Mouse (Mus musculus): ENCODE data around the gene Ints6. TPM values are rescaled to one million over a fixed set of nuclear protein-coding genes. Genes with fewer than 3 reads are reported as not detected.

Ints6 gene
- 29.4 and 35.2 TPM in 2 replicates for polyA plus RNA-seq (2014; fragmentation: Nextera tagmentation; extraction: Ambion mirVana)

GRCm38 (mm10) chr14:62761036-62761881 lies at the start of gene Ints6:
Ints6 (minus strand) TSS chr14:62761169.
- no peaks in the 10 kb centered on the region for H3K9me3 ChIP-seq (ENCODE audit: low read depth, low read length)
- H3K4me2 ChIP-seq = peak within 1 kb of the TSS; percentile 86
- H3K27ac ChIP-seq (ENCODE audit: low read depth) = peak within 1 kb of the TSS; percentile 99
- H3K27me3 ChIP-seq (ENCODE audit: insufficient read depth, low read length) = no peaks in the 10 kb centered on the region
- TF ChIP-seq CTCF (IDR thresholded peaks at IDR 0.05; ENCODE audit: low read depth) = no peak
- ATAC-seq (ENCODE audit: insufficient read depth) (peak; percentile 95), DNase-seq (peak; percentile 99)
- H3K4me3 ChIP-seq (ENCODE audit: low read depth, low read length) = peak within 1 kb of the TSS; percentile 95
- no peaks in the 10 kb centered on the region for H3K4me1 ChIP-seq (ENCODE audit: insufficient read depth)
- H3K9ac ChIP-seq = peak within 1 kb of the TSS; percentile 98
- WGBS = under 1% methylated on average over 72 of the region's 72 CpGs
- H3K36me3 ChIP-seq (ENCODE audit: insufficient read depth) = peaks cover 16% of the 10 kb centered on the region

GRCm38 (mm10) chr14:62808661-62809523 lies 47.9 kb upstream of the Ints6 start:
- H3K4me1 ChIP-seq (ENCODE audit: insufficient read depth) = no peaks in the 10 kb centered on the region
- H3K4me3 ChIP-seq (ENCODE audit: low read depth, low read length) = no peak overlapping the region
- H3K36me3 ChIP-seq (ENCODE audit: insufficient read depth) = no peaks in the 10 kb centered on the region
- ATAC-seq (ENCODE audit: insufficient read depth) (no peak), DNase-seq (no peak)
- no peak for TF ChIP-seq CTCF (IDR thresholded peaks at IDR 0.05; ENCODE audit: low read depth)
- H3K9ac ChIP-seq = no peak overlapping the region
- no peak overlapping the region for H3K4me2 ChIP-seq
- no peaks in the 10 kb centered on the region for H3K9me3 ChIP-seq (ENCODE audit: low read depth, low read length)
- WGBS = 39% methylated on average over 7 of the region's 7 CpGs
- no peak overlapping the region for H3K27ac ChIP-seq (ENCODE audit: low read depth)
- H3K27me3 ChIP-seq (ENCODE audit: insufficient read depth, low read length) = no peaks in the 10 kb centered on the region

DNA sequence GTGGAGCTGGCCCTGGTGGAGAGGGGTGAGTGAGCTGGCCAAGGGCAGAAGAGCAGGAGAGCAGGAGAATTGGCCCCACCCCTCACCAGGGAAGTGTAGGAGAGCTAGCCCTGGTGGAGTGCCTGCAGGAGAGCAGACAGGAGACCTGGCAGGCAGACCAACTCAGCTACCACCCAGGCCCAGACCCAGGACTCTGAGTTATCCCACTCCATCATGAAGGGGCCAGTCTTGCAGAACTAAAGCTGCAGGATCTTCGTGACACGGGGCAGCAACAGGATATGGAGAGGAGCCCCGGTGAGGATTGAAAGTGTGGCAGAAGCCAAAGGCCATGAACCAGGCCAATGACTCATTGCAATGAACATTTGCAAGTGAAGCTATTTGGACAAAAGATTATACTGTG lies 46.0 kb upstream of the Ints6 start:
- no peaks in the 10 kb centered on the region for H3K27me3 ChIP-seq (ENCODE audit: insufficient read depth, low read length)
- no peaks in the 10 kb centered on the region for H3K36me3 ChIP-seq (ENCODE audit: insufficient read depth)
- no peak overlapping the region for H3K27ac ChIP-seq (ENCODE audit: low read depth)
- no peak overlapping the region for H3K4me3 ChIP-seq (ENCODE audit: low read depth, low read length)
- ATAC-seq (ENCODE audit: insufficient read depth) (no peak), DNase-seq (no peak)
- H3K9me3 ChIP-seq (ENCODE audit: low read depth, low read length) = no peaks in the 10 kb centered on the region
- no peak overlapping the region for H3K4me2 ChIP-seq
- TF ChIP-seq CTCF (IDR thresholded peaks at IDR 0.05; ENCODE audit: low read depth) = no peak
- H3K4me1 ChIP-seq (ENCODE audit: insufficient read depth) = no peaks in the 10 kb centered on the region
- no peak overlapping the region for H3K9ac ChIP-seq
- WGBS = 24% methylated on average over 3 of the region's 3 CpGs

DNA sequence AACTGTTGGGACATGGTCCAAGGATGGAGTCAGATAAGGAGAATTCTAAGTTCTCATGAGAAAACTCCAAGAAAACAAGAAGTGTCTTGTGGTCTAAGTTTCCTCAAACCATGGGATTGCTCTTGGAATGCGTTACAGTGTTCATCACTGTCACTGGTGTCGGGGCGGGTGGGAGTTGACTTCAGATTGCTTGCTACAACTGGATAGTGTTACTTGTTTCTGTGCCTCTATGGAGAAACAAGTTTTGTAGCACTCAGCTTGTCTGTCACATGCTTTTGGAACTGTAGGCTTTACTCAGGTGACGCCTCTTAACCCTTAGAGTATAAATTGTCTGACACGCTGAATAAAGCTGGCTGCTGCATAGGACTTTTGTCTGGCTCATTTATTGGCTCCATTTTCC lies 42.2 kb upstream of the Ints6 start:
- WGBS = 52% methylated on average over 5 of the region's 5 CpGs
- no peaks in the 10 kb centered on the region for H3K9me3 ChIP-seq (ENCODE audit: low read depth, low read length)
- no peak overlapping the region for H3K9ac ChIP-seq
- no peak overlapping the region for H3K4me2 ChIP-seq
- TF ChIP-seq CTCF (IDR thresholded peaks at IDR 0.05; ENCODE audit: low read depth) = no peak
- H3K4me3 ChIP-seq (ENCODE audit: low read depth, low read length) = no peak overlapping the region
- H3K27me3 ChIP-seq (ENCODE audit: insufficient read depth, low read length) = no peaks in the 10 kb centered on the region
- DNase-seq = no peak
- H3K4me1 ChIP-seq (ENCODE audit: insufficient read depth) = no peaks in the 10 kb centered on the region
- H3K27ac ChIP-seq (ENCODE audit: low read depth) = no peak overlapping the region
- no peaks in the 10 kb centered on the region for H3K36me3 ChIP-seq (ENCODE audit: insufficient read depth)
- ATAC-seq (ENCODE audit: insufficient read depth) = no peak

DNA sequence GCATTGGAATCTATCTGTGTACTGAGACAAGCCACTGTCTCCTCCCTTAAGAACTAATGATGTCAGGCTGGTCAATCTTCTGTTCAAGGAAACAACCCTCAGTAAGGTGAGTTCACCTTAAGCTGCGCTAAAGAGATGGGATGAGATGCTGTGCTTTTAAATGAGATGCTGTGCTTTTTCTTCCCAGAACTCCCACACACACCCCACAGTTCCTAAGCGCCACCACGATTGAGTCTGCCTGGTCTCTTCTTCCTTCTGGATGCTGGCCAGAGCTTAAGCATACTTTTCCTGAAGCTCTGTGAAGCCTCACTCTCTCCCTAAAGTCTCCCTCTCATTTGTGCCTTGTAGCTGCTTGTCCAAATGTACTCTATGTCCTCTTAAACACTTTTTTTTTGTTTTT lies 39.8 kb upstream of the Ints6 start:
- TF ChIP-seq CTCF (IDR thresholded peaks at IDR 0.05; ENCODE audit: low read depth) = no peak
- no peak overlapping the region for H3K27ac ChIP-seq (ENCODE audit: low read depth)
- DNase-seq (no peak), ATAC-seq (ENCODE audit: insufficient read depth) (no peak)
- H3K9ac ChIP-seq = no peak overlapping the region
- no peaks in the 10 kb centered on the region for H3K36me3 ChIP-seq (ENCODE audit: insufficient read depth)
- H3K4me2 ChIP-seq = no peak overlapping the region
- H3K4me3 ChIP-seq (ENCODE audit: low read depth, low read length) = no peak overlapping the region
- 63% methylated on average over 3 of the region's 3 CpGs for WGBS
- H3K27me3 ChIP-seq (ENCODE audit: insufficient read depth, low read length) = no peaks in the 10 kb centered on the region
- no peaks in the 10 kb centered on the region for H3K9me3 ChIP-seq (ENCODE audit: low read depth, low read length)
- no peaks in the 10 kb centered on the region; the same call in 1 of the 2 replicates for H3K4me1 ChIP-seq (ENCODE audit: insufficient read depth)

DNA sequence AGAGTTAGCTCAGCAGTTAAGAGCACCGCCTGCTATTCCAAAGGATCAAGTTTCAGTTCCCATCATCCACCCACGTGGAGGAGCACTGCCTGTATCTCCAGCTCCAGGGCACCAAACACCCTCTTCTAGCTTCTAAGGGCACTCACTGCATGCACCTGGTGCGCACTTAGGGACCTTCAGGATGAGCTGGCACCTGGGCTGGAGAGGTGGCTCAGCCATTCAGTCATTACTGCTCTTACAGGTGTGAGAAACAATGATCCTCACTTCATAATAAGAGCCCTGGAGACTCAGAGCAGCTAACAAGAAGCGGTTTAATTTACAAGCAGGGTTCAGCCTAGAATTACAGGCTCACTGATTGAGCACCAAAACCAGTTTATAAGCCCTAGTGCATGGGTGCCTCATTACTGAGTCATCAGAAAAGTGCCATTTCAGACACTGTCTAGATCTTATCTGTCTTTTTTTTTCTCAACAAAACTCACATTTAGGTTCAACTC lies 37.7 kb upstream of the Ints6 start:
- 4% methylated on average over 4 of the region's 4 CpGs for WGBS
- no peaks in the 10 kb centered on the region for H3K36me3 ChIP-seq (ENCODE audit: insufficient read depth)
- H3K27me3 ChIP-seq (ENCODE audit: insufficient read depth, low read length) = no peaks in the 10 kb centered on the region
- H3K27ac ChIP-seq (ENCODE audit: low read depth) = no peak overlapping the region
- DNase-seq = peak; percentile 53
- H3K4me3 ChIP-seq (ENCODE audit: low read depth, low read length) = no peak overlapping the region
- H3K4me1 ChIP-seq (ENCODE audit: insufficient read depth) = no peaks in the 10 kb centered on the region; the same call in 1 of the 2 replicates
- no peak overlapping the region for H3K9ac ChIP-seq
- H3K9me3 ChIP-seq (ENCODE audit: low read depth, low read length) = no peaks in the 10 kb centered on the region
- no peak for TF ChIP-seq CTCF (IDR thresholded peaks at IDR 0.05; ENCODE audit: low read depth)
- peak overlapping the region; percentile 42; the same call in 1 of the 2 replicates for H3K4me2 ChIP-seq
- ATAC-seq (ENCODE audit: insufficient read depth) = peak; percentile 71

DNA sequence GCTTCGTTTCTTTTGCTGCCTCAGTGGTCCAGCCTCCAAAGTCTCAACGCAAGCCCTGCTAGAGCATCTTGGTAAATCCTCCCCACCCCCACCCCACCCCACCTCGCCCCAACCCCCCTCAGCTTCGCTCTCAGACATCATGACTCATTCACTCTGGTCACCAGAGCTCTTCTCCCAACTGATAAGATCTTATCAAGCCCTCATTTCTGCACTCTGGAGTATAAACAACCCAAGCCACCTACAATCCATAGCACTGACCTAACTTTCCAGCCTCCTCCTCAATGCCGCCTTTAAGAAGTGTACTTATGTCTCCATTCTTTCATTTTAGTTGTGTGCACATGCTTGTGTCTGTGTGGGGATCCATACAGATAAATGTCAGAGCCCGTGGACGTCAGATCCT lies 34.8 kb upstream of the Ints6 start:
- no peaks in the 10 kb centered on the region for H3K9me3 ChIP-seq (ENCODE audit: low read depth, low read length)
- no peaks in the 10 kb centered on the region for H3K36me3 ChIP-seq (ENCODE audit: insufficient read depth)
- no peak for TF ChIP-seq CTCF (IDR thresholded peaks at IDR 0.05; ENCODE audit: low read depth)
- H3K4me1 ChIP-seq (ENCODE audit: insufficient read depth) = no peaks in the 10 kb centered on the region; the same call in 1 of the 2 replicates
- ATAC-seq (ENCODE audit: insufficient read depth) = no peak
- no peak overlapping the region for H3K27ac ChIP-seq (ENCODE audit: low read depth)
- no peak for DNase-seq
- H3K4me2 ChIP-seq = no peak overlapping the region
- H3K4me3 ChIP-seq (ENCODE audit: low read depth, low read length) = no peak overlapping the region
- 41% methylated on average over 7 of the region's 7 CpGs for WGBS
- no peak overlapping the region for H3K9ac ChIP-seq
- no peaks in the 10 kb centered on the region for H3K27me3 ChIP-seq (ENCODE audit: insufficient read depth, low read length)
